Mouse (Mus musculus) thymus, adult 2 months (tissue): ENCODE results near the gene Tacc2.

ENCODE experiments used
- CTCF ChIP-seq: fragments of 200-500 bp; IDR thresholded peaks from 2 replicates; pipeline ENCODE4 v1.5.1; 2012; ENCODE audit warnings: mild to moderate bottlenecking, control low read depth, low read length, moderate library complexity, borderline replicate concordance; ENCODE audit not compliant: control insufficient read depth, poor library complexity, insufficient read depth; ENCODE audit errors: extremely low read depth
- POLR2A ChIP-seq: fragments of 200-500 bp; IDR thresholded peaks from 2 replicates; pipeline ENCODE4 v1.6.1; 2012; ENCODE audit warnings: mild to moderate bottlenecking, low read length, control low read depth, moderate library complexity; ENCODE audit not compliant: control insufficient read depth, poor library complexity, insufficient read depth; ENCODE audit errors: extremely low read depth

DNA sequence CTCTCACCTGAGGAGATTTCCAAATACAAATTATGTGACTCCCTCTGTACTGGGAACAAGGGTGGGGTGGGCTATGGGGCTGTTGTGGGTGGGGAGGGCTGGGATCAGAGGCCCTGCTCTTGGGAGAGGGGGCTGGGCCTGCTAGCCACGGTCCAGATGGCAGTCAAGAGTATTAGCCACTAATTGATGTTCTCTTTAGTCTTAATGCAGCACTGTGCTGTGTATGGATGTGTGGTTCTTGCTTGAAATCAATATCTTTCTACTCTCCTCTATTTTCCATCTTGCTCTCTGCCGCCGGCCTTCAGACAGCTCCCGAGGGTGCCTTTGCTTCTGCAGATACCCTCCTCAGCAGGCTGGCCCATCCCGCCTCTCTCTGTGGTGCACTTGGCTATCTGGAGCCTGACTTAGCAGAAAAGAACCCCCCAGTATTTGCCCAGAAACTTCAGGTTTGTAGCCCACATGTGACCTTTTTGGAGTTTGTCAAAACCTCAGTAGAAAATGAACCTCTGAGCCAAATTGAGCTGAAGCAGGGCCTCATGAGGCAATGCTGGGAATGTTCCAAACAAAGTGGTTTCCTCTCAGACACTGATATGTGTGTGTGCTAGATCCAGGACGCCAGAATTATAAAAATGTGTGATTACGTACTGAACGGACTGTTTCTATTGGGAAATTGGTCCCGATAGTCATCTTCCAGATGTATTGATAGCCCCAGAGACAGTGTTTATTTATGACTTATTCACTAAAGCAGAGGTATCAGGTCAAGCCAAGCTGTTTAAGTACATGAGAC, 166.2 kb downstream of the Tacc2 start:
- no peak for TF ChIP-seq CTCF
- no peak for TF ChIP-seq POLR2A
